Mouse (Mus musculus) limb, embryonic 12.5 days (tissue): ENCODE data around the gene Ank3. TPM values are rescaled to one million over a fixed set of nuclear protein-coding genes. Genes with fewer than 3 reads are reported as not detected.
A peak's percentile ranks its signal among the peaks of the same experiment; 100 is the strongest.

Experiments
- ATAC-seq: fragments of 200-750 bp; cut with Nextera tagmentation; 2 replicates; pipeline ENCODE4 v1.8.0; 2017; ENCODE audit warnings: low read depth, moderate TSS enrichment; ENCODE audit not compliant: insufficient number of reproducible peaks, insufficient read depth, low FRiP score, low TSS enrichment
- H3K27ac ChIP-seq: fragments of 300-500 bp; sonication (generic); 2 replicates; pipeline ENCODE4 v1.5.1; 2016; ENCODE audit warnings: mild to moderate bottlenecking, moderate library complexity
- H3K27me3 ChIP-seq: fragments of 300-500 bp; sonication (generic); 2 replicates; pipeline ENCODE4 v1.6.1; 2016; ENCODE audit warnings: mild to moderate bottlenecking, moderate library complexity
- H3K36me3 ChIP-seq: fragments of 300-500 bp; sonication (generic); 2 replicates; pipeline ENCODE4 v1.6.1; 2016; ENCODE audit warnings: mild to moderate bottlenecking, moderate library complexity
- H3K4me1 ChIP-seq: fragments of 300-500 bp; sonication (generic); replicated peaks from 2 replicates; pipeline ENCODE4 v1.6.1; 2016
- H3K4me2 ChIP-seq: fragments of 300-500 bp; sonication (generic); 2 replicates; pipeline ENCODE4 v1.6.1; 2016; ENCODE audit warnings: mild to moderate bottlenecking, moderate library complexity
- H3K4me3 ChIP-seq: fragments of 300-500 bp; sonication (generic); replicated peaks from 2 replicates; pipeline ENCODE4 v1.5.1; 2016; ENCODE audit warnings: mild to moderate bottlenecking
- H3K9ac ChIP-seq: fragments of 300-500 bp; sonication (generic); replicated peaks from 2 replicates; pipeline ENCODE4 v1.6.1; 2016; ENCODE audit warnings: mild to moderate bottlenecking, moderate library complexity
- H3K9me3 ChIP-seq: fragments of 300-500 bp; sonication (generic); 2 replicates; pipeline ENCODE4 v1.6.1; 2016; ENCODE audit warnings: mild to moderate bottlenecking, moderate library complexity
- WGBS: fragments of 180-500 bp; shearing (Covaris S2); methylation state at CpG from one replicate; pipeline ENCODE4 v1.1.7; 2016; 5-methylcytosine and 5-hydroxymethylcytosine counted together
- polyA plus RNA-seq: library from polyadenylated mRNA; unstranded; fragments of >200 nt; fragmentation: Nextera tagmentation; extraction: Ambion mirVana; gene quantifications from 2 replicates; pipeline ENCODE4 v1.2.1, GENCODE M21; 2016

Gene Ank3
- polyA plus RNA-seq, 1 experiment from 2014 or later = 32.5 TPM

- Histone ChIP-seq H3K4me1 (peaks cover 35% of the 10 kb centered on the region), H3K9ac (no peak overlapping the region), H3K36me3 (no peaks in the 10 kb centered on the region), H3K4me2 (no peak overlapping the region), H3K4me3 (no peak overlapping the region), H3K27me3 (no peaks in the 10 kb centered on the region), H3K27ac (no peak overlapping the region), H3K9me3 (no peaks in the 10 kb centered on the region)
- WGBS = 90% methylated on average over 5 of the region's 5 CpGs
- ATAC-seq = no peak
Observed at GRCm38 (mm10) chr10:69922076-69922475, 523.5 kb downstream of the Ank3 start.

- H3K9ac ChIP-seq = no peak overlapping the region
- no peak overlapping the region for H3K27ac ChIP-seq
- H3K4me3 ChIP-seq = no peak overlapping the region
- WGBS = 5% methylated on average over 8 of the region's 8 CpGs
- H3K9me3 ChIP-seq = no peaks in the 10 kb centered on the region
- H3K4me1 ChIP-seq = peaks cover 49% of the 10 kb centered on the region
- ATAC-seq = no peak
- no peaks in the 10 kb centered on the region for H3K27me3 ChIP-seq
- H3K4me2 ChIP-seq = peak overlapping the region; percentile 68; the same call in 1 of the 2 replicates
- no peaks in the 10 kb centered on the region for H3K36me3 ChIP-seq
Observed at GRCm38 (mm10) chr10:69923801-69924200, 525.2 kb downstream of the Ank3 start.

- no peak; the same call in 1 of the 2 replicates for ATAC-seq
- Histone ChIP-seq H3K9ac (no peak overlapping the region), H3K36me3 (no peaks in the 10 kb centered on the region), H3K9me3 (no peaks in the 10 kb centered on the region), H3K4me3 (peak overlapping the region; percentile 37), H3K4me1 (peaks cover 49% of the 10 kb centered on the region), H3K27me3 (no peaks in the 10 kb centered on the region), H3K27ac (no peak overlapping the region), H3K4me2 (peak overlapping the region; percentile 68)
- 4% methylated on average over 11 of the region's 11 CpGs for WGBS
Observed at GRCm38 (mm10) chr10:69924321-69924720, 525.7 kb downstream of the Ank3 start.

DNA sequence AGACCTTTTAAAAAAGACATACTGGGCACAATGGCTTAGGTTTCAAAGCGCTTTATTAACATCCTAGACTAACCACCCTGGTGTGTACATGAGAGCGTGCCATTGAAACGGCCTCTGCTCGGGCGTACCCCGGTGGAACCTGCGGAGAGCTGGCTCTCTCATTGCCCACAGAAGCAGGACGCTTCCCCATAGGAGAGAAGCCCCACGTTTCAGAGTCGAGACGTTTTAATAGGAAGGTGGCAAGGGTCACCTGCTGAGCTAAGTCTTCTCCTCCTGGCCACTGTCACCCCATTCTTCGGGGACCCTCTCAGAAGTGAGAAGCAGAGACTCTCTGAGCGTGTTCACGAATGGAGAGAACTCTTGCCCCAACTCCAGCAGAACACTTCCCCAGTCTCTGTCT lies 526.3 kb downstream of the Ank3 start:
- no peaks in the 10 kb centered on the region for H3K9me3 ChIP-seq
- no peak overlapping the region for H3K9ac ChIP-seq
- H3K4me1 ChIP-seq = peaks cover 49% of the 10 kb centered on the region
- no peaks in the 10 kb centered on the region for H3K36me3 ChIP-seq
- peak overlapping the region; percentile 68 for H3K4me2 ChIP-seq
- peak overlapping the region; percentile 37 for H3K4me3 ChIP-seq
- 0 out of 2 replicates have a peak, but pooled peaks have one; percentile 39 for ATAC-seq
- H3K27me3 ChIP-seq = no peaks in the 10 kb centered on the region
- 3% methylated on average over 14 of the region's 14 CpGs for WGBS
- no peak overlapping the region; the same call in 1 of the 2 replicates for H3K27ac ChIP-seq

DNA sequence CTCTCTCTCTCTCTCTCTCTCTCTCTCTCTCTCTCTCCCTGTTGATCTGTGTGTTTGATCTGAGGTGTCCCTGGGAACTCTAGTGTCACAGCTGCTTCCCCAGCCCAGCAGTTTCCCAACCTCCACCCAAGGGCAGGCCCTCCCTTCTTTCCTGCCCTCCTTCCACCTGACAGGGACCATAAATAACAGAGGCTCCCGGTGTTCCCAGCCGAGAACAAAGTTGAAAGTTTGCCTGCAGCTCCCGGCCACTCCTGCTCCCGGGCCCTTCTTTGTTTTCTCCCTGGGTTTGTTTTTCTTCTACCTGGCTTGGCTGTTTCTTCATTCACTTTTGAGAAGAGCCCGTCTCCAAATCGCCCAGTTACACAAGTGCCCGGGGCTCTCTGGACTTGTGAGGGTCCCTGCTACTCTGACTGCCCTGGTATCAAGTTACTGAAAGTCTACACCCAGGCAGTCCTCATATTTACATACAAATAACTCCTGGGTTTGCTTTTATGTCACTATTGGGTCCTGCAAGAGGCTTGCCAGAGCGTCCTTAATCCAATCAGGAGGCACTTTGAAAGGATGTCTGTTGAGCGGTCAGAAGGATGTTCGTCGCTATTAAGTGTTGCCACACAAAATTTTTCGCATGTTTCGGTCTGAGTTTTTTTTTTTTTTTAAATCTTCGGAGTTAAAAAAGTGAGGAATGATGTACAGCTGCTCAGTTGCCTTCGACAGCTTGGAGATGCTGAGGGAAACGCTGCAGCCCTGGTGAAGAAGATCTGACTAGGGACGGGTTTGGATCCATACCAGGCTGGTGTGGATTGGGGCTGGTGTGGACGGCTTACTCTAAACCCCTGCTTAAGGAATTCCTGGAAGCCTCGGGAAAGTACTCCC lies 526.9 kb downstream of the Ank3 start:
- H3K4me1 ChIP-seq = peaks cover 49% of the 10 kb centered on the region

DNA sequence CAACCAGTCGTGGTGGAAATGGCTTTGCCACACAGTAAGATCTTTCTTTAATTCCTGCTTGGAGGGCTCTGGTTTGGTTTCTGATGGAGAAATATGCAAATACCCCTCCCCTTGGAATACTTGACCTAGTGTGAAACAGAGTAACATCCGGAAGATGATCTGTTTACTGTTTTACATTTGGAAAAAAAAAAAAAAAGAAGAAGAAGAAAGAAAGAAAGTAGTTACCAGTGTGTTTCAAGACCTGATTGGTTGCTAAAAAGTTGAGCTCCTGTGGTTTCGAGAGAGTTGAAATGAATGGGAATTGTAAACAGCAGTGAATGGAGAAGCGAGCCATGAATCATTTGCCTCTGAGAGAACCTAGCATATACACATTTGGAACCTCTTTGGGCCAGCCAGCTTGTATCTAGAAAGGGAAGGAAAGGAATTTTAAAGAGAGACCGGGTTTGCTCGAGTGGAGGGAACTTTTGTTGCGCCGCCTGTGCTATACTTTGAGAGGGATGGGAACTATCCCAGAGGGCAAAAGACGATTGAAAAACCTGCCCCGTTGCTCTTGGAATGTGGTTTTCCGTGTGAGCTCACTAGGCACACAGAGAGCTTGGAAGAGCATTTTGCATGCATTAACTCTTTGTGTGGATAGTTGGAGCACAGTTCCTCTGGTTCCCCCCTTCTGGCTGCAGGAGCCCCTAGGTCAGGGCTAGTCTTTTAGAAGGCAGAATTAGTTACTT lies 527.7 kb downstream of the Ank3 start:
- Histone ChIP-seq H3K9ac (peak overlapping the region; percentile 42), H3K4me2 (peak overlapping the region; percentile 68), H3K4me3 (peak overlapping the region; percentile 37), H3K27me3 (no peaks in the 10 kb centered on the region), H3K9me3 (no peaks in the 10 kb centered on the region), H3K36me3 (no peaks in the 10 kb centered on the region), H3K4me1 (peaks cover 49% of the 10 kb centered on the region), H3K27ac (peak overlapping the region; percentile 74; the same call in 1 of the 2 replicates)
- WGBS = under 1% methylated on average over 11 of the region's 11 CpGs
- no peak for ATAC-seq

More for the DNA sequence above, 526.9 kb downstream of the Ank3 start:
- Histone ChIP-seq H3K27me3 (no peaks in the 10 kb centered on the region), H3K4me3 (peak overlapping the region; percentile 37), H3K27ac (peak overlapping the region; percentile 74), H3K4me2 (peak overlapping the region; percentile 68), H3K9ac (peak overlapping the region; percentile 31; the same call in 1 of the 2 replicates), H3K9me3 (no peaks in the 10 kb centered on the region), H3K36me3 (no peaks in the 10 kb centered on the region)
- WGBS = under 1% methylated on average over 19 of the region's 19 CpGs
- ATAC-seq = peak; percentile 77; the same call in 1 of the 2 replicates

DNA sequence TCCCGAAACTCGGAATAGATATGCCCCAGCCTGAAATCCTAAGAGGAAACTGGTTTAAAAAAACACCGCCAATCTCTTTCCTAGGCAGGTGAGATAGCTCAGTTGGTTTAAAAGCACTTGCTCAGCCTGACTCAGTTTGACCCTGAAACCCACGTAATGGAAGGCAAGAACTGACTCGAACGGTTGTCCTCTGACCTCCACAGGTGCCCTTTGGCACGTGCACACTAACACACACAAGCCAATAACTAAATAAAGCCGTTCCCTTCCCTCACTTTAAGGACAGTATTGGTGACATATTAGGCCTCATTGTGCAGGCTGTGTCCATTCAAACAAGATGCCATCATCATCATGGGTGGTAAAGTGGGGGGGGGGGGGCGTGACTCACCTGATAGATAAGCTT lies 528.4 kb downstream of the Ank3 start:
- WGBS = 6% methylated on average over 9 of the region's 9 CpGs
- Histone ChIP-seq H3K9ac (peak overlapping the region; percentile 42), H3K4me2 (peak overlapping the region; percentile 68), H3K4me3 (peak overlapping the region; percentile 37), H3K36me3 (no peaks in the 10 kb centered on the region), H3K27ac (peak overlapping the region; percentile 72; the same call in 1 of the 2 replicates), H3K9me3 (no peaks in the 10 kb centered on the region), H3K4me1 (peaks cover 49% of the 10 kb centered on the region), H3K27me3 (no peaks in the 10 kb centered on the region)
- ATAC-seq = no peak

DNA sequence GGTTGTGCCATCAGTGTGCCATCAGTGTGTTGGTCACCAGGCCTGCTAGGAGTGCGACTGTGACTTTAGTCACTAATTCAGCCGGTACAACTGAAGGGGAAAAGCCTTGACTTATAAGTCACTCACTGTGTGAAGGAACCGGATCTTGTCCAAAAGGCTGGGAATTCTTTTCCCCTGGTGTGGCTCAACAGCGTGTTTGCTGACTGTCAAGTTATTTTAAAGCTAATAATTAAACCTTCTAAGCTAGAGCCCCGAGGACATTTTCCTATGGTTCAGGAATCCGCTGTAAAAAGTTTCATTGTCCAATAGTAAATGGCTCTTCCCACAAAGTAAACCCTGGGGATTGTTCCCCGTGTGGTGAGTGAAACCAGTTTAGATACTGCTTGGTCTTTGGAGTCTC lies 529.8 kb downstream of the Ank3 start:
- H3K4me2 ChIP-seq = no peak overlapping the region
- no peak overlapping the region for H3K4me3 ChIP-seq
- 0 out of 2 replicates have a peak, but pooled peaks cover 7% of the 10 kb centered on the region for H3K36me3 ChIP-seq
- H3K9me3 ChIP-seq = no peaks in the 10 kb centered on the region
- no peaks in the 10 kb centered on the region for H3K27me3 ChIP-seq
- H3K27ac ChIP-seq = no peak overlapping the region
- peaks cover 49% of the 10 kb centered on the region for H3K4me1 ChIP-seq
- 50% methylated on average over 7 of the region's 7 CpGs for WGBS
- no peak for ATAC-seq
- H3K9ac ChIP-seq = no peak overlapping the region

DNA sequence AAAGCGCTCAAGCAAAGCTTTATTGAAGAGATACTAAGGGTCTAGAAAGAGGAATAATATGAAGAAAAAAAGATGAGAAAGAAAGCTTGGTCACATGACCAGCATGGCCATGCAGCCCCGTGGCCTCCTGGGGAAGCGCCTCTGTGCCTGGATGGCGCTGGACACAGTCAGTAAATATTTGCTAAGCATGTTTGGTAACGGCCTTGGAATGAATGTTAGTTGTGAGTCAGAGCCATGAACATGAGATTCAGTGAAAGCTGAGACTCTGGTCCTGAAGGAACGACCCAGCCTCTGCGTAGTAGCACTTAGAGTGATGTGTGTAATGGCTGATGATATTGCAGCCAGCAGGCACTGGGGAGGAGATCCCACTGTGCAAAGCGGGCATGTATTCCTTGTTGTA lies 531.9 kb downstream of the Ank3 start:
- H3K4me2 ChIP-seq = no peak overlapping the region
- H3K4me3 ChIP-seq = no peak overlapping the region
- peaks cover 29% of the 10 kb centered on the region for H3K4me1 ChIP-seq
- H3K9ac ChIP-seq = no peak overlapping the region
- ATAC-seq = no peak
- H3K36me3 ChIP-seq = peaks cover 17% of the 10 kb centered on the region
- H3K9me3 ChIP-seq = no peaks in the 10 kb centered on the region
- H3K27ac ChIP-seq = no peak overlapping the region
- 90% methylated on average over 8 of the region's 8 CpGs for WGBS
- no peaks in the 10 kb centered on the region for H3K27me3 ChIP-seq

- ATAC-seq = no peak
- 91% methylated on average over 5 of the region's 5 CpGs for WGBS
- H3K36me3 ChIP-seq = peaks cover 29% of the 10 kb centered on the region
Observed at GRCm38 (mm10) chr10:69936443-69937067, 538.0 kb downstream of the Ank3 start.

More at GRCm38 (mm10) chr10:69936443-69937067, 538.0 kb downstream of the Ank3 start:
- H3K27ac ChIP-seq = no peak overlapping the region
- no peak overlapping the region for H3K4me3 ChIP-seq
- H3K4me2 ChIP-seq = no peak overlapping the region
- H3K9ac ChIP-seq = no peak overlapping the region
- no peaks in the 10 kb centered on the region for H3K27me3 ChIP-seq
- peaks cover 6% of the 10 kb centered on the region; the same call in 1 of the 2 replicates for H3K9me3 ChIP-seq
- no peaks in the 10 kb centered on the region for H3K4me1 ChIP-seq
